Mouse (Mus musculus): ENCODE results near the gene 1110017D15Rik.
A peak's percentile ranks its signal among the peaks of the same experiment; 100 is the strongest.

Gene 1110017D15Rik

DNA sequence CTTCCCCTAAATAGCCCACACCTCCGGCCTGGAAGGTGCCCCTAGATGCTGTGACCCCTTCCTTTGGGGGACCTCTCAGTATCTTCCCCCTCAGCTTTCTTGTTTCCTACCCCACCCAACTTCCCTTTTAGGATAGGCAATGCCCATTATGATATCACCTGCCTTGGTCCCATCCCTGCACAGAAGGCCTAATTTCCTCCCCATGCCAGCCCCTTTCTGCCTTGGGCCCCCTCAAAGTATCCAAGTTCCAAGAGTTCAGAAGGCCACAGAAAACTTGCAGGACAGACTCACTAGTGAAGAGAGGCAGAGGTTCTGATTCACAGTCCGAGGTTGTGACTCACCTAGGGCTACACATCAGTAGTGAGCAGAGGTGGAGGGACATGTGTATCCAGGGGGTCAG lies at the start of gene 1110017D15Rik:
Gene 1110017D15Rik (minus strand): TSS at position 101 of the 400 bp plus-strand sequence.
- no peak for DNase-seq (ENCODE audit: low read depth, low spot score)
- Histone ChIP-seq H3K27me3 (ENCODE audit: control insufficient read depth, insufficient read depth, low read length, poor library complexity, severe bottlenecking) (no peaks in the 10 kb centered on the region), H3K36me3 (ENCODE audit: control insufficient read depth, insufficient read depth, low read length, poor library complexity, severe bottlenecking) (no peaks in the 10 kb centered on the region)

DNA sequence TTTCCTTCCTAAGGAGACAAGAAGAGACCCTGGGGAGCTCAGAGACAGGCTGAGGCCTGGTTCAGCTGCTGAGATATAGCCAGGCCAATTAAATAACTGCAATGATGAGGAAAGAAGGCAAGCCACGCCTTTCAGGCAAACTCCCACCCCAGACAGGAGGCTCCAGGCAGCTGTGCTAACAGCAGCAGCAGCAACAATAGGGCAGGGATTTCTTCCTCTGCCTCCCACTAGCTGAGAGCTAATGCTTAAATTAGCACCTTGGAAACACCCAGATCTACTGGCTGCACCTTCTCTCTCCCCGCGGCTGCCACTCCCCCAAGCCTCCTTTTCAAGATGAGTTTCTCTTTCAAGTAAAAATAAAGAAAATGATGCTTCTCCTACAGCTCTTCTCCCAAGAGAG lies 49.0 kb upstream of the 1110017D15Rik start:
- Histone ChIP-seq H3K27me3 (ENCODE audit: control insufficient read depth, insufficient read depth, low read length, poor library complexity, severe bottlenecking) (no peaks in the 10 kb centered on the region), H3K36me3 (ENCODE audit: control insufficient read depth, insufficient read depth, low read length, poor library complexity, severe bottlenecking) (no peaks in the 10 kb centered on the region)
- no peak for DNase-seq (ENCODE audit: low read depth, low spot score)

DNA sequence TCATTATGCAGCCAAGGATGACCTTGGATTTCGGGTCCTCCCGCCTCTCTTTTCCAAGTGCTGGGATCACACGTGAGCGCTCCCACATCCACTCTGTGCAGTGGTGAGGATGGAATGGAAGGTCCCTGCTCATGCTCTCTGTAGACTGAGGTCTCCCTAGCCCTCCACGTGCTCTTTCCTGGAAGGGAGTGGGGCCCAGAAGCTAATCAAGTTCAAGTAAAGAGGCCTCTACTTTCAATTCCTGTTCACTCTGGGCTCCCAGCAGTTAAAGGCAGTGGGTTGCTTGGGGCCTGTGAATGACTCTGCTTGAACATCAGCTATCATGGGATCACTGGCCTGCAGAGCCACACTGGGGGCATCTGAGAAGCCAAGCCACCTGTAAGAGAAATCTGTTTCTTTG lies 46.2 kb upstream of the 1110017D15Rik start:
- no peaks in the 10 kb centered on the region for H3K36me3 ChIP-seq (ENCODE audit: control insufficient read depth, insufficient read depth, low read length, poor library complexity, severe bottlenecking)
- DNase-seq (ENCODE audit: low read depth, low spot score) = no peak
- H3K27me3 ChIP-seq (ENCODE audit: control insufficient read depth, insufficient read depth, low read length, poor library complexity, severe bottlenecking) = no peaks in the 10 kb centered on the region

DNA sequence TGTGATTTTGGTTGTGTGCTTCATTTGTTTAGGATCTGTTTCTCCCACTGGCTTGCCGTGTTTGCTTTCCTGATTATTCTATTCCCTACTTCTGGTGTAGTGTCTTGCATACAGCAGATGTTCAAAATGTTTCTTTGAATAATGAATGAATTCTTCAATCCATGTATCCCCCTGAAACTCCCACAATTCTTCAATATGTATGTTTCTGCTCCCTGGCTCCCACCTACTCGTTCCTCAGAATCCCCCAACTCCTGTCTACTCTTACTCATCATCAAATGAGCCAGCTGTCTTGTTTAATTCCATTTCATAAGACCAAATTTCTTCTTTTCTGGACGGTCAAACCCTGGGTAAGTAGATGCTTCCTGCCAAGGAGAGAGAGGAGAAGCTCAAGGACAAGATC lies 40.0 kb upstream of the 1110017D15Rik start:
- no peaks in the 10 kb centered on the region for H3K36me3 ChIP-seq (ENCODE audit: control insufficient read depth, insufficient read depth, low read length, poor library complexity, severe bottlenecking)
- no peak for DNase-seq (ENCODE audit: low read depth, low spot score)
- no peaks in the 10 kb centered on the region for H3K27me3 ChIP-seq (ENCODE audit: control insufficient read depth, insufficient read depth, low read length, poor library complexity, severe bottlenecking)

DNA sequence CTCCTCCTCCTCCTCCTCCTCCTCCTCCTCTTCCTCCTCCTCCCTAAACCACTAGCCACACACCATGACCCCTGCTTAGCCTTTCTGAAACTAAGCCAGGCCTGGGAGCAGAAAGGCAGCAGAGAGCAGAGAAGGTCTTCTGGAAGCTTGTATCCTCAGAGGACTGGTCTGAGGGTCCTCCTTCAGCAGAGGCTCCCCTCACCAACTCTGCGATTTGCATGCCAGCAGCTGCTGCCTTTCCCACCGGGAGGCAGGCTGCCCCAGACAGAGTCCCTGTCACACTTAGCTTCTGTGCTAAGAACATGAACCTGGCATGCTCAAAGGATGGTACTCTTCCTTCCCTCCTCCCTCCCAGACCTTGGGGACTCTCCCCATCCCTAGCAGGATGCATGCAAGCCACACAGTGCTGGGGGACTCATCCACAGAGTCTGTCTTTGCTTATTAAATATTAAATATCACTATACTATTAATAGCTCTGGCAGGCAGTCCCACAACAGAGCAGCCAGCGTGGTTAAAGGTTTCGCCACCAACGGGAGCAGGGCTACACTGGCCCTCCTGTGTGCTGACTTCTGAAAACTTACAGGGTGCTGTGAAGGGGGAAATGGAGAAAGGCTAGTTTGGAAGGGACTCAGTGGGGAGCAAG lies 39.3 kb upstream of the 1110017D15Rik start:
- DNase-seq (ENCODE audit: low read depth, low spot score) = no peak
- H3K27me3 ChIP-seq (ENCODE audit: control insufficient read depth, insufficient read depth, low read length, poor library complexity, severe bottlenecking) = no peaks in the 10 kb centered on the region
- no peaks in the 10 kb centered on the region for H3K36me3 ChIP-seq (ENCODE audit: control insufficient read depth, insufficient read depth, low read length, poor library complexity, severe bottlenecking)

DNA sequence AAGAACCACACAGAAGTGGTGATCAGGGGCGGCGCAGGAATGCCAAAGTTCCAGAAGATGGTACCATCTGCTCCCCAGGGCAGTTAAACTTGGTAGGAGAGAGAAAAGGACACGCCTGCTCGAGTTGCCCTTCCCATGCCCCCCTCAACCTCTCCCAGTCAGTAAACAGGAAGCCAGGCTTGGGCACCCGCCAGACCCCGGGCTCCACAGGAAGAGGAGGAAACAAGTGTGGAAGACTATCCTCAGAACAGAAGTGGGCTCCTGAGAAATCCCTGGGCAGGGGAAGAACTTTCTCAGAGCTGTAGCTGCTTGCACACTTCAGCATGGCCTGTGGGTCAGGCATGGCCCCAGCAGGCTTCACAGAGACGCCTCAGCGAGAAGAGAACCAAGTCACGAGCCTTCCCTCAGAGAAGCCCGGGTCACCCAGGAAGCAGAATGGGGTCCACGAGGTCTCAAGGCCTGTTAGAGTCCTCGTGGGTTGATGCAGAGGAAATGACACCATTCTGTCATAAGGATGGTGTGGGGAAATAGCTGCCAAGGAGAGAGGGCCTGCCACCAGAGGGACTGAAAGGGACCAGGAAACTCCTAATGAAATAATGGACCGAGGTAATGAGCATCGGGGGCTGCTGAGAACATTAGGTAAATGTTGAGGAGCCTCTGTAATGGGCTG lies 38.0 kb upstream of the 1110017D15Rik start:
- H3K27me3 ChIP-seq (ENCODE audit: control insufficient read depth, insufficient read depth, low read length, poor library complexity, severe bottlenecking) = no peaks in the 10 kb centered on the region
- DNase-seq (ENCODE audit: low read depth, low spot score) = peak; percentile 9
- no peaks in the 10 kb centered on the region for H3K36me3 ChIP-seq (ENCODE audit: control insufficient read depth, insufficient read depth, low read length, poor library complexity, severe bottlenecking)

DNA sequence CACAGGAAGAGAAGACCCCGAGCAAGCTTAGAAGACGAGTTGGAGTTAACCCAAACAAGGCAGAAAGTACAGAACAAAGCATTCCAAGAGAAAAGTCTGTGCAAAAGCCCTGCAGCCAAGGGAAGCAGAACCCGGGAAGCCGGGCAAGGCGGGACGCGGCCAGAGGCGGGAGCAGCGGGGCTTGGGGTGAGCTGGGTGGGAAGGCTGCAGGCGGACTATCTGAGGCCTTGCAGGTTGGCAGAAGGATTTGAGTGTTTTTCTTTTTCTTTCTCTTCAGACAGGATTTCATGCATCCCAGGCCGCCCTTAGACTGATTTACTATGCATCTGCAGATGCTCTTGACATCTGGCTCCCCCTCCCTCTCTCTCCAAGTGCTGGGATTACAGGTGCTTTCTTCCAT lies 36.0 kb upstream of the 1110017D15Rik start:
- H3K36me3 ChIP-seq (ENCODE audit: control insufficient read depth, insufficient read depth, low read length, poor library complexity, severe bottlenecking) = no peaks in the 10 kb centered on the region
- DNase-seq (ENCODE audit: low read depth, low spot score) = no peak
- no peaks in the 10 kb centered on the region for H3K27me3 ChIP-seq (ENCODE audit: control insufficient read depth, insufficient read depth, low read length, poor library complexity, severe bottlenecking)

DNA sequence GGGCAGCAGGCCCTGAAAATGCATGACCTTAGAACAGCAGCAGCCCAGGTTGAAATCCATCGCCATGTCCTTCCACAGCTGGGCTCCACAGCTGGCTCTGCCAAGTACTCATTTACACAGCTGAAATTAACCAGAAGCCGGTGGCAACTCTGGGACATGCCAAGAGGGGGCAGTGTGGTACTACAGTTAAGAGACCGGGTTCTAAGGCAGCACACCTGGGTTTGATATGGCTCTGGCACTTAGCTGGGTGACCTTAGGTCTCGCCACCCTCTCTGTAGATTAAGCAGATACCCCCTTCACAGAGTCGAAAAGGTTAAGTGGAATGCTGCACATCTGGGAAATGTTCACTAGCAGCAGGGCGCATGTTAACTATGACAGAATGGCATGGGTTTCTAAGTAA lies 35.4 kb upstream of the 1110017D15Rik start:
- H3K27me3 ChIP-seq (ENCODE audit: control insufficient read depth, insufficient read depth, low read length, poor library complexity, severe bottlenecking) = no peaks in the 10 kb centered on the region
- peak; percentile 84 for DNase-seq (ENCODE audit: low read depth, low spot score)
- H3K36me3 ChIP-seq (ENCODE audit: control insufficient read depth, insufficient read depth, low read length, poor library complexity, severe bottlenecking) = no peaks in the 10 kb centered on the region

DNA sequence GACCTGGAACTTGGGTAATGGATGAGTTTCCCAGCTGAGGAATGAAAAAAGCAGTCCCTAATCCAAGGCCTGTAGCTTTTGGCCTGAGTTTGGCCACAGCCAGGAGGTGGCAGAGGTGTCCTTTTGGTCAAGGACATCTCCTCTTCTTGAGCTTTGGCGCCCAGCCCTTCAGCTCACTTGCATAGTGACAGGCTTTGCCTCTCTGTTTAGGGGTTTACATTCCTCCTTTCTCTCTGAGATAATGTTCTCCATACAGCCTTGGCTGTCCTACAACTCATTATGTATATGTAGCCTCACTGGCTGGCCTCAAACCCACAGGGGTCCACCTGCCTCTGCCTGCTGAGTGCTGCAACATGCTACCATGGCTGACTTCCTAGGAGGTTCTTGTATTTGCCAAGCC lies 30.0 kb upstream of the 1110017D15Rik start:
- H3K27me3 ChIP-seq (ENCODE audit: control insufficient read depth, insufficient read depth, low read length, poor library complexity, severe bottlenecking) = no peaks in the 10 kb centered on the region
- DNase-seq (ENCODE audit: low read depth, low spot score) = no peak
- no peaks in the 10 kb centered on the region for H3K36me3 ChIP-seq (ENCODE audit: control insufficient read depth, insufficient read depth, low read length, poor library complexity, severe bottlenecking)

DNA sequence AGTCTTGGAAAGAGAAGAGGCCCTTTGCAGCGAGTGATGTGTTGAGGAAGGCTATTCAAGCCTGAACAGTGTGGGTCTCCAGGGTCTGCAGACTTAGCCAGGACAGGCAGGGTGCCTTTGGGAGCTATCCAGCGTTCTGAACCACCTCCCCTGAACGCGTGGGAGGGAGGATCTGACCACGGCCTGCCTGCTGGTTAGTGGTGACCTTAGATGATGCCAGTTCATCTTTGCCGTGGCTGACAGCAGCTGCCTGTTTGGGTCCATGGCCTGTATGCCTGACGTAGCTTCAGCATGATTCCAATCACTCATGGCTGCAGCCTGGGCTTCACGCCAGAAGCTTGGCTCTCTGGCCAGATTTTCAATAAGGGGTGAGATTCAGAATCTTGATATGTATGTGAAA lies 28.9 kb upstream of the 1110017D15Rik start:
- no peak for DNase-seq (ENCODE audit: low read depth, low spot score)
- no peaks in the 10 kb centered on the region for H3K36me3 ChIP-seq (ENCODE audit: control insufficient read depth, insufficient read depth, low read length, poor library complexity, severe bottlenecking)
- H3K27me3 ChIP-seq (ENCODE audit: control insufficient read depth, insufficient read depth, low read length, poor library complexity, severe bottlenecking) = no peaks in the 10 kb centered on the region

DNA sequence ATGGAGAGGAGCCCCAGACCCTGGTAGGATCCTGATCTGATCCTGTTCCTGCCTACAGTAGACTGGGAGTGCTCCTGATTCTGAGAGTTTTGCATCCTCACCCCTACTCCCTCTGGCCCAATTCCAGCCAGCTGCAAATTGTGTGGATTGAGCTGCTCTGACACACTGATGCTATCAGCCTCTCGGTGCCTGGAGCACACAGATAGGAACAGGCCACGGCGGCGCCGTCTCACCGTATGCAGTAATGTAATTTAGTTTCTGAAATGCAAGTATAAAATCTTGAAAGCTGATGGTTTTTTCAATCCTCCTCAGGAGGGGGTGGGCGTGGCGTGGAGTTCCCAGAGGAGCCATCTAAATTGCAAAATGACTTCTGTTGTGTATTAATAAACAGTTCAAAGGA lies 25.0 kb upstream of the 1110017D15Rik start:
- no peaks in the 10 kb centered on the region for H3K27me3 ChIP-seq (ENCODE audit: control insufficient read depth, insufficient read depth, low read length, poor library complexity, severe bottlenecking)
- DNase-seq (ENCODE audit: low read depth, low spot score) = no peak
- no peaks in the 10 kb centered on the region for H3K36me3 ChIP-seq (ENCODE audit: control insufficient read depth, insufficient read depth, low read length, poor library complexity, severe bottlenecking)

DNA sequence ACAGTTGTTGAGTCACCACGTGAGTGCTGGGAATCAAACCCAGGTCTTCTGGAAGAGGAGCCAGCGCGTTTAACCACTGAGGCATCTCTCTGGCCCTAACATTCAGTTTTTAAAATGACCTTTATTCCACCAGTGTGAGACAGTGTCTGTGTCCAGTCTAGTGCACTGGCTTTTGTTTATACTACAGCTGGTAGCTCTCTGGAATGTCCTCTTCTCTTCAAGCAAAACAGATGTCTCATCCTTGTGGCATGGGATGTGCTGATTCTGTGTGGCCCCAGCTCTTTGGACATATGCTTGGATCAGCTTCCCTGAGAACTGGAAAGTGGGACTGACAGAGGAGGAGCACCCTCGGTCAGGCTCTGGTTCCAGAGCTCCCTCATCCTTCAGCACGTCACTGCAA lies 17.7 kb upstream of the 1110017D15Rik start:
- H3K27me3 ChIP-seq (ENCODE audit: control insufficient read depth, insufficient read depth, low read length, poor library complexity, severe bottlenecking) = no peaks in the 10 kb centered on the region
- no peaks in the 10 kb centered on the region for H3K36me3 ChIP-seq (ENCODE audit: control insufficient read depth, insufficient read depth, low read length, poor library complexity, severe bottlenecking)
- DNase-seq (ENCODE audit: low read depth, low spot score) = no peak

DNA sequence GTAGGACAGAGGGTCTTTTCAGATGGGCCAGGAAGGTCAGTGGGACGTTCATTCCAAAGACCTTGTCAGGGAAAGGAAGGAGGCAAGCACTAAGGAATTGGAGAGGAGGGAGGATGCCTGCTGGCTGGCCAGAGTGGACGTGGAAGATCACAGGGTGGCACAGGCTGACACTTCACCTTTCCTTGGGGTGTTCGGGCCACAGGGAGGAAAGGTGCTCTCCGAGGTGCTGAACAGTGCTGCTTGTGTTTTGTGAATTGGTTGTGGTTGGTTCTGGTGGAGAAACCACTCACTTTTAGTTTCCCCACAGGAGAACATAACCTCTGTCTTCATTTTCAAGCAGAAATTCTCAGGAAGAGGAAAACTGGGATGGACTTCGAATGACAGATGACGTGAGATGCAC lies 15.3 kb upstream of the 1110017D15Rik start:
- H3K27me3 ChIP-seq (ENCODE audit: control insufficient read depth, insufficient read depth, low read length, poor library complexity, severe bottlenecking) = no peaks in the 10 kb centered on the region
- H3K36me3 ChIP-seq (ENCODE audit: control insufficient read depth, insufficient read depth, low read length, poor library complexity, severe bottlenecking) = no peaks in the 10 kb centered on the region
- peak; percentile 27 for DNase-seq (ENCODE audit: low read depth, low spot score)

DNA sequence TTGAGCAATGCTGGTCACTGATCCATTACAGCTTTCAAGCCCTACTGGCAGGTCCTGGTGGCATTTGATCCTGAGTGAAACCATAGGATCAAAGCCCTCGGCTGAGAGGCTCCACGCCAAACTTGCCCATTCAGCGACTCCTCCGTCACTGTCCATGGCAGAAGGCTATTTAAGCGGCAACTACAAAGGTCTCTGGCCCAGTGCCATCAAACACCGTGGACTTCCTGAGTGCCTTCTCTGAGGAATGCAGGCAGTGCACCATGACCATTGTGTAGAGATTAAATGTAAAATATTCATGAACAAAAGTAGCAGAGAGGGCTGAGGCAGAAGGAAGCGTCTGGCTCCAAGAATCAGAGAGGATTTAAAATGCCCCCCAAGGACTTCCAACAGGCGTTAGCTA lies 10.9 kb upstream of the 1110017D15Rik start:
- no peak for DNase-seq (ENCODE audit: low read depth, low spot score)
- Histone ChIP-seq H3K36me3 (ENCODE audit: control insufficient read depth, insufficient read depth, low read length, poor library complexity, severe bottlenecking) (no peaks in the 10 kb centered on the region), H3K27me3 (ENCODE audit: control insufficient read depth, insufficient read depth, low read length, poor library complexity, severe bottlenecking) (no peaks in the 10 kb centered on the region)

DNA sequence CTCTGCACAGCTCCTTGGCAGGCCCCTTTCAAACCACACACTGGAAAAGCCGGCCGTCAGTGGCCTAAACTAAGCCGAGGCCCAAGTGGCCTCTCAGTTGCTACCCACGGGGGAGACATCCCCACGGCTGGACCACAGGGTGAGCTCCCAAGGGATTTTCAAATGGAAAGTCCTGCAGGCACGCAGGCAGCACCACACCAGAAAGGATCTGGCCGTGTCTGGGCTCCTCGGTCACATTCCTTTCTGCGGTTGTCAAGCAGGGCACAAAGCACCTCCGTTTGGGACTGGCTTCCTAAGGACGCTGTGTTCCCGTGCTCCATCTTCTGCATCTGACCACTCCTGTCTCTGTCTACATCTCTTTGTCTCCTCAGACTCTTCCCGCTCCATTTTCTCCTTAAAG lies 9.9 kb upstream of the 1110017D15Rik start:
- no peaks in the 10 kb centered on the region for H3K27me3 ChIP-seq (ENCODE audit: control insufficient read depth, insufficient read depth, low read length, poor library complexity, severe bottlenecking)
- H3K36me3 ChIP-seq (ENCODE audit: control insufficient read depth, insufficient read depth, low read length, poor library complexity, severe bottlenecking) = no peaks in the 10 kb centered on the region
- DNase-seq (ENCODE audit: low read depth, low spot score) = no peak

DNA sequence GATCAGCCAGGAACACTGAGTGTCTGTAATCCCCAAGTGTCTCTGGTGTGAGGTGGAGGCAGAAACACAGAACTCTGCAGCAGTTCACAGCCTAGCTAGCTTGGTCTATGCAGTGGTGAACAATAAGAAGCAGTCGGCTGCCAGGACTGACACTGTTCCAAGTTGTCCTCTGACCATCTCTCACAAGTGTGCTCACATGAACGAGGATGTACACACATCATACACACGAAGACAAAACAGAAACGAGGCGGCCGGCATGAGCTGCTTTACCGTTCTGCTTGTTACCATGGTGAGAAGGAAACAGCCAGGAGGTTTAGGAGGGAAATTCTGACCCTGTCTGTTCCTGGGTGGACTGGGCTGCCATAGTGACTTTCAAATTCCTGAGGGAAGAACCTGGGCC lies 9.4 kb upstream of the 1110017D15Rik start:
- no peak for DNase-seq (ENCODE audit: low read depth, low spot score)
- no peaks in the 10 kb centered on the region for H3K36me3 ChIP-seq (ENCODE audit: control insufficient read depth, insufficient read depth, low read length, poor library complexity, severe bottlenecking)
- H3K27me3 ChIP-seq (ENCODE audit: control insufficient read depth, insufficient read depth, low read length, poor library complexity, severe bottlenecking) = no peaks in the 10 kb centered on the region
